Mouse (Mus musculus): ENCODE results near the gene Sema5a. TPM values are rescaled to one million over a fixed set of nuclear protein-coding genes. Genes with fewer than 3 reads are reported as not detected.

Sema5a gene
- total and polyA plus RNA-seq, 3 experiments: 0.17 to 0.27 (median 0.17) TPM

DNA sequence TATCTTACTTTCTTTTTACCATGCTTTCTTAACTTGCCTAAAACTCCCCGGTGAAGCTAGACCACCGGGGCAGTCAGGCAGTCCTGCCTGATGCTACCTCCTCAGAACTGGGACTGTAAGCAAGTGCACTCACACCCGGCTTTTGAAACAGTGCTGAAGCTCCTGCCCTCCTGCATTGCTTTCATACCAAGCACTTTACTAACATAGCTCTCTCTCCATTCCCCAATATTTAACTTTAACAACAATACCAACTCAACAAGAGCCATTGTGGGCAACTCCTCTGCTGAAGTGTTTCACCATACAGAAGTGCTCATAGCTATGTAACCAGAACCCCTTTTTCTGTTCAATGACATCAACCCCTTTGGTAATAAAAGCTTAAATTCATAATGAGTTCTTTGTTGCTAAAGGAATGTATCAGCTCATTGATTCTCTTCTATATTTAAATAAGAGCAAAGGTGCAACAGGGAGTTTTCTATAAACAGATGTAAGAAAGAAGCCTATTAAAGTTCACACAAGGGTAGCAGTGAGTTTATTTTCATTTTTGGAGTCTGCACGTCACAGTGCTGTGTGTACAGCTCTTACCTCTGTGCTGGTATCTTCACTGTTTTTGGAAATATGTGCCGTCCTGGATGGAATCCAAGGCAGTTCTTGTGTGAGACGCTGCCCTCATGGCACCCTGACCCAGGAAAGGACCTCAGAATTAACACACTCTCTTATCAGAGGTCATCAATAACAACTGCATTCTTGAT, 292.3 kb downstream of the Sema5a start:
- H3K4me1 ChIP-seq (ENCODE audit: control insufficient read depth in 1 of 2, insufficient read depth in 2 of 2): no peaks in the 10 kb centered on the region
- DNase-seq (ENCODE audit: extremely low read depth): no peak
- dilution Hi-C loops (cut with MboI; ENCODE audit: extremely low pct_ligation_motif_present, extremely low pct_unique_long_range_greater_than_20kb, low sequenced_read_pairs): no loop called here

DNA sequence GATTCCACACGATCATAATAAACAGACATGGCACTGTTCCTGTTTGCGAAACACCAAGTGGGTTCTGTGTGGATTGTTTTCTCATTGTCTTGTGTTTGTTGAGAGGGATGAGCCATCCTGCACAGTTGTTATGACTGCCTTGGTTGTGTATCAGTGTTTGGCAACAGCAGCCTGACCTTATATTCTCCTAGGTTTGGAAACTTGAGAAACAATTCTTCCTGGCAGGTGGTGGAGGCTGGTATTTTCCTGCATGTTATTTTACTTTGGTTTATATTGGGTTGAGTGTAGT, 292.8 kb downstream of the Sema5a start:
- no peak overlapping the region for H3K9ac ChIP-seq (ENCODE audit: insufficient read depth, low read depth)
- no peaks in the 10 kb centered on the region for H3K36me3 ChIP-seq (replicated peaks in 1 of 2; ENCODE audit: control insufficient read depth in 1 of 2, insufficient read depth in 1 of 2, low read length in 1 of 2)
- no peak overlapping the region for H3K4me2 ChIP-seq (ENCODE audit: insufficient read depth, low read depth, poor library complexity, severe bottlenecking)
- no peaks in the 10 kb centered on the region for H3K9me3 ChIP-seq (replicated peaks; ENCODE audit: low read length)
- TF ChIP-seq JUN (IDR thresholded peaks at IDR 0.05; ENCODE audit: insufficient read depth, low read depth, low read length) (no peak), TBP (conservative IDR thresholded peaks at IDR 0.05; ENCODE audit: low read depth, low read length) (no peak), NRF1 (IDR thresholded peaks at IDR 0.05; ENCODE audit: low read depth, low read length) (no peak), IRF4 (IDR thresholded peaks at IDR 0.05; ENCODE audit: low read depth, low read length) (no peak), JUND (conservative IDR thresholded peaks at IDR 0.05; ENCODE audit: low read depth, low read length) (no peak), MAFK (IDR thresholded peaks at IDR 0.05; ENCODE audit: insufficient replicate concordance, low read length) (no peak), EP300 (IDR thresholded peaks at IDR 0.05; ENCODE audit: low read length) (no peak), BHLHE40 (IDR thresholded peaks at IDR 0.05; ENCODE audit: low read depth, low read length) (no peak), TCF12 (IDR thresholded peaks at IDR 0.05; ENCODE audit: low read depth, low read length) (no peak), ZKSCAN1 (IDR thresholded peaks at IDR 0.05; ENCODE audit: borderline replicate concordance, low read depth, low read length) (no peak), ELF1 (IDR thresholded peaks at IDR 0.05; ENCODE audit: low read depth, low read length) (no peak), MEF2A (IDR thresholded peaks at IDR 0.05; ENCODE audit: borderline replicate concordance, low read depth, low read length) (no peak), ZMIZ1 (IDR thresholded peaks at IDR 0.05; ENCODE audit: low read depth, low read length) (no peak), UBTF (IDR thresholded peaks at IDR 0.05; ENCODE audit: low read depth, low read length) (no peak), POLR2A (IDR thresholded peaks at IDR 0.05; ENCODE audit: low read depth, low read length) (no peak), MYC (IDR thresholded peaks at IDR 0.05; ENCODE audit: low read depth, low read length) (no peak), RCOR1 (conservative IDR thresholded peaks at IDR 0.05; ENCODE audit: low read depth, low read length) (no peak), NELFE (IDR thresholded peaks at IDR 0.05; ENCODE audit: low read depth, low read length) (no peak)
- no peak for DNase-seq (ENCODE audit: extremely low read depth)
- H3K27me3 ChIP-seq (replicated peaks): no peaks in the 10 kb centered on the region
- no peak overlapping the region for H3K27ac ChIP-seq (ENCODE audit: insufficient read depth, low read depth)
- in situ Hi-C loops (cut with MboI; ENCODE audit: low pct_ligation_motif_present, low pct_unique_long_range_greater_than_20kb, low sequenced_read_pairs): no loop called here
- H3K4me1 ChIP-seq (ENCODE audit: control insufficient read depth in 1 of 2, insufficient read depth in 2 of 2): no peaks in the 10 kb centered on the region
- no peak overlapping the region for H3K4me3 ChIP-seq (replicated peaks in 1 of 3; ENCODE audit: low read depth in 2 of 3, low read length in 2 of 3, poor library complexity in 1 of 3)
- dilution Hi-C loops (cut with MboI; ENCODE audit: extremely low pct_ligation_motif_present, extremely low pct_unique_long_range_greater_than_20kb, low sequenced_read_pairs): no loop called here
- H3K79me2 ChIP-seq (replicated peaks; ENCODE audit: control insufficient read depth, extremely low read depth, insufficient read depth, poor library complexity, severe bottlenecking): no peaks in the 10 kb centered on the region

More for the DNA sequence above, 292.3 kb downstream of the Sema5a start:
- Histone ChIP-seq H3K27ac (ENCODE audit: insufficient read depth, low read depth) (no peak overlapping the region), H3K9me3 (replicated peaks; ENCODE audit: low read length) (no peaks in the 10 kb centered on the region), H3K9ac (ENCODE audit: insufficient read depth, low read depth) (no peak overlapping the region), H3K79me2 (replicated peaks; ENCODE audit: control insufficient read depth, extremely low read depth, insufficient read depth, poor library complexity, severe bottlenecking) (no peaks in the 10 kb centered on the region), H3K4me2 (ENCODE audit: insufficient read depth, low read depth, poor library complexity, severe bottlenecking) (no peak overlapping the region), H3K36me3 (replicated peaks in 1 of 2; ENCODE audit: control insufficient read depth in 1 of 2, insufficient read depth in 1 of 2, low read length in 1 of 2) (no peaks in the 10 kb centered on the region), H3K4me3 (replicated peaks in 1 of 3; ENCODE audit: low read depth in 2 of 3, low read length in 2 of 3, poor library complexity in 1 of 3) (no peak overlapping the region), H3K27me3 (replicated peaks) (no peaks in the 10 kb centered on the region)
- no peak for TF ChIP-seq CHD1 (IDR thresholded peaks at IDR 0.05; ENCODE audit: low read depth, low read length)
- TF ChIP-seq ZMIZ1 (IDR thresholded peaks at IDR 0.05; ENCODE audit: low read depth, low read length): no peak
- no peak for TF ChIP-seq IRF4 (IDR thresholded peaks at IDR 0.05; ENCODE audit: low read depth, low read length)
- no peak for TF ChIP-seq MAX (IDR thresholded peaks at IDR 0.05; ENCODE audit: low read length)
- TF ChIP-seq TCF12 (IDR thresholded peaks at IDR 0.05; ENCODE audit: low read depth, low read length): no peak
- no peak for TF ChIP-seq MYC (IDR thresholded peaks at IDR 0.05; ENCODE audit: low read depth, low read length)
- no peak for TF ChIP-seq USF2 (conservative IDR thresholded peaks at IDR 0.05; ENCODE audit: low read depth, low read length)
- no peak for TF ChIP-seq MEF2A (IDR thresholded peaks at IDR 0.05; ENCODE audit: borderline replicate concordance, low read depth, low read length)
- no peak for TF ChIP-seq BHLHE40 (IDR thresholded peaks at IDR 0.05; ENCODE audit: low read depth, low read length)
- no peak for TF ChIP-seq RCOR1 (conservative IDR thresholded peaks at IDR 0.05; ENCODE audit: low read depth, low read length)
- TF ChIP-seq JUND (conservative IDR thresholded peaks at IDR 0.05; ENCODE audit: low read depth, low read length): no peak
- TF ChIP-seq MXI1 (IDR thresholded peaks at IDR 0.05; ENCODE audit: low read depth, low read length): no peak
- TF ChIP-seq POLR2AphosphoS2 (IDR thresholded peaks at IDR 0.05; ENCODE audit: low read depth, low read length): no peak
- no peak for TF ChIP-seq ZNF384 (IDR thresholded peaks at IDR 0.05; ENCODE audit: low read depth, low read length)
- TF ChIP-seq POLR2A (IDR thresholded peaks at IDR 0.05; ENCODE audit: low read depth, low read length): no peak
- no peak for TF ChIP-seq RAD21 (IDR thresholded peaks at IDR 0.05; ENCODE audit: low read depth, low read length)
- in situ Hi-C loops (cut with MboI; ENCODE audit: low pct_ligation_motif_present, low pct_unique_long_range_greater_than_20kb, low sequenced_read_pairs): no loop called here

Data from CH12.LX (cell line).